Mouse (Mus musculus) left cerebral cortex, postnatal 10 days (tissue): Measurements from ENCODE around the gene 4931422A03Rik. TPM values are rescaled to one million over a fixed set of nuclear protein-coding genes. Genes with fewer than 3 reads are reported as not detected.
"Not testable (repeated sequence)": the region's sequence is repeated elsewhere in the genome, so short reads cannot be mapped to it uniquely, and the experiment has no call there.

ENCODE experiments used
- DNase-seq, 2 experiments: peaks; one replicate each; pipeline ENCODE4 v3.0.0; 2021 to 2022; ENCODE audit warnings: low spot score in 2 of 2, mixed read lengths in 1 of 2; ENCODE audit errors: extremely low spot score in 1 of 2
- intact Hi-C: fragments of 180-260 bp; cut with DNase I; formaldehyde crosslinking; loops from one replicate; pipeline ENCODE4 v1.15.1; 2025
- total RNA-seq, 2 experiments: library from RNA; stranded (reverse); gene quantifications; 2 replicates each; pipeline ENCODE4 v1.2.3; 2021

The 4931422A03Rik gene
- total RNA-seq = not detected

- intact Hi-C loops = no loop called here
- no peak for DNase-seq
Observed at GRCm38 (mm10) chr2:104028139-104028723, at the start of gene 4931422A03Rik. Gene 4931422A03Rik, minus strand, starts transcription at chr2:104028361.

- DNase-seq = peak in 1 of 2 experiments; percentile 40
Observed at GRCm38 (mm10) chr2:104069704-104070185, 41.6 kb upstream of the 4931422A03Rik start, which contains the start of gene Cd59b. Gene Cd59b, plus strand, starts transcription at chr2:104069849.

GRCm38 (mm10) chr2:104068450-104068849 lies 40.3 kb upstream of the 4931422A03Rik start, which contains the start of gene Gm10799:
Gene Gm10799, minus strand, starts transcription at chr2:104068550.
- intact Hi-C loops, DNase-seq: not testable (repeated sequence)

More at GRCm38 (mm10) chr2:104069704-104070185, 41.6 kb upstream of the 4931422A03Rik start, which contains the start of gene Cd59b:
- intact Hi-C loops = no loop called here

GRCm38 (mm10) chr2:104065526-104065925 lies 37.4 kb upstream of the 4931422A03Rik start, which contains the start of gene Gm10912:
Gene Gm10912, plus strand, starts transcription at chr2:104065826.
- DNase-seq, intact Hi-C loops: not testable (repeated sequence)

- intact Hi-C loops = no loop called here
- no peak for DNase-seq
Observed at GRCm38 (mm10) chr2:104064152-104064551, 36.0 kb upstream of the 4931422A03Rik start.

GRCm38 (mm10) chr2:104062665-104063064 lies 34.5 kb upstream of the 4931422A03Rik start:
- no peak for DNase-seq

GRCm38 (mm10) chr2:104060996-104061395 lies 32.8 kb upstream of the 4931422A03Rik start:
- intact Hi-C loops = no loop called here
- DNase-seq = no peak

More at GRCm38 (mm10) chr2:104062665-104063064, 34.5 kb upstream of the 4931422A03Rik start:
- intact Hi-C loops = no loop called here

- DNase-seq = no peak
- intact Hi-C loops = loop anchor here (10.0 kb wide), 1 partner anchor 375 kb away; no protein-coding TSS in a partner anchor
Observed at GRCm38 (mm10) chr2:104059786-104060185, 31.6 kb upstream of the 4931422A03Rik start.

GRCm38 (mm10) chr2:104058954-104059353 lies 30.8 kb upstream of the 4931422A03Rik start:
- no peak for DNase-seq
- intact Hi-C loops = loop anchor here (10.0 kb wide), 1 partner anchor 376 kb away; no protein-coding TSS in a partner anchor

GRCm38 (mm10) chr2:104058381-104058780 lies 30.2 kb upstream of the 4931422A03Rik start:
- intact Hi-C loops = loop anchor here (10.0 kb wide), 1 partner anchor 376 kb away; no protein-coding TSS in a partner anchor
- no peak for DNase-seq

- no peak for DNase-seq
- intact Hi-C loops = loop anchor here (5.0 kb wide), 1 partner anchor 533 kb away; no protein-coding TSS in a partner anchor
Observed at GRCm38 (mm10) chr2:104044479-104045080, 16.4 kb upstream of the 4931422A03Rik start.

- intact Hi-C loops = loop anchor here (5.0 kb wide), 1 partner anchor 533 kb away; no protein-coding TSS in a partner anchor
- DNase-seq = no peak
Observed at GRCm38 (mm10) chr2:104043624-104044478, 15.7 kb upstream of the 4931422A03Rik start.

GRCm38 (mm10) chr2:104042766-104043165 lies 14.6 kb upstream of the 4931422A03Rik start:
- intact Hi-C loops = loop anchor here (5.0 kb wide), 1 partner anchor 535 kb away; no protein-coding TSS in a partner anchor
- no peak for DNase-seq

- no peak for DNase-seq
- intact Hi-C loops = loop anchor here (5.0 kb wide), 1 partner anchor 536 kb away; no protein-coding TSS in a partner anchor
Observed at GRCm38 (mm10) chr2:104041632-104042031, 13.5 kb upstream of the 4931422A03Rik start.

- no peak for DNase-seq
- intact Hi-C loops = loop anchor here (10.0 kb wide), 2 partner anchors 87 to 387 kb away; partner anchors contain the start of gene A930018P22Rik
Observed at GRCm38 (mm10) chr2:104038236-104038635, 10.1 kb upstream of the 4931422A03Rik start.

GRCm38 (mm10) chr2:104036316-104036715 lies 8.2 kb upstream of the 4931422A03Rik start:
- no peak for DNase-seq
- intact Hi-C loops = loop anchor here (10.0 kb wide), 2 partner anchors 88 to 388 kb away; partner anchors contain the start of gene A930018P22Rik

- DNase-seq = no peak
- intact Hi-C loops = loop anchor here (10.0 kb wide), 2 partner anchors 89 to 389 kb away; partner anchors contain the start of gene A930018P22Rik
Observed at GRCm38 (mm10) chr2:104035595-104035994, 7.4 kb upstream of the 4931422A03Rik start.

GRCm38 (mm10) chr2:104034832-104035472 lies 6.8 kb upstream of the 4931422A03Rik start:
- intact Hi-C loops = loop anchor here (10.0 kb wide), 2 partner anchors 90 to 390 kb away; partner anchors contain the start of gene A930018P22Rik
- peak; percentile 51 to 56 for DNase-seq
